Mouse (Mus musculus) liver (tissue): ENCODE data around the gene Gramd1a.
A peak's percentile ranks its signal among the peaks of the same experiment; 100 is the strongest.

ENCODE experiments used
- DNase-seq: peaks from one replicate; pipeline ENCODE4 v3.0.0-alpha.2; 2020; ENCODE audit warnings: mixed read lengths

Gene Gramd1a

DNA sequence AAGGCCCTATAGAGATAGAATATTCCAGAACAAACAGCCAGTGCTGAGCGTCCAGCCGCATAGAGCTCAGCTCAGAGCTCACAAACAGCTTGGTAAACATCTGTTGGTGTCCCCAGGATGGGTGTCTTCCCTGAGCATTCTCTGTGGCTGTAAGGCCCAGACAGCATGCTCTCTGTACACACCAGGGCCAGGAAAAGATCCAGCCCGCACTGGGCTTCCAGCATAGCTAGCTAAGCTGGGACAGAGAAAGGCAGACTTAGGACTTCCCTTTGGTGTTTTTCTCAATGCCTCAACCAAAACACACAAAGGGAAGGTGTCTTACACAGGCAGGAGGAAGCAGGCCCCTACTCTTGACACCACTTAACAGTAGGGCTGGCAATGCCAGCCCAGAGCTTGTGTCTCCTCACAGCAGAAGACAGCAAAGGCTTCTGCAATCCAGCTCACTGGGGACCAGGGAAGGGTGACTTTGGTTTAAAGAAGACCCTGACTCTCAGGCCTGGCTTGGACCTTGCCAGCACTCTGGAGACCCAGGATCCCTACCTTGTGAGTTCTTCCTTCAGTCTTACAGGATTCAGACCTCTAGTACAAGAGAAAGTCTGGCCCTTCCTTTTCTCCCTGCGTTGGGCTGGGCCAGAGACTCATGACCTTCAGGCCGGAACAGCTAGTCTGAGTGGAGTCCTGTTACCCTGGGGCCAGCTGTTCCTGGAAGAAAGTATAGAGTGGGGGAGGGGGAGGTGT lies at the start of gene Gramd1a:
Gene Gramd1a (minus strand): TSS at position 601 of the 738 bp plus-strand sequence.
- DNase-seq: no peak

DNA sequence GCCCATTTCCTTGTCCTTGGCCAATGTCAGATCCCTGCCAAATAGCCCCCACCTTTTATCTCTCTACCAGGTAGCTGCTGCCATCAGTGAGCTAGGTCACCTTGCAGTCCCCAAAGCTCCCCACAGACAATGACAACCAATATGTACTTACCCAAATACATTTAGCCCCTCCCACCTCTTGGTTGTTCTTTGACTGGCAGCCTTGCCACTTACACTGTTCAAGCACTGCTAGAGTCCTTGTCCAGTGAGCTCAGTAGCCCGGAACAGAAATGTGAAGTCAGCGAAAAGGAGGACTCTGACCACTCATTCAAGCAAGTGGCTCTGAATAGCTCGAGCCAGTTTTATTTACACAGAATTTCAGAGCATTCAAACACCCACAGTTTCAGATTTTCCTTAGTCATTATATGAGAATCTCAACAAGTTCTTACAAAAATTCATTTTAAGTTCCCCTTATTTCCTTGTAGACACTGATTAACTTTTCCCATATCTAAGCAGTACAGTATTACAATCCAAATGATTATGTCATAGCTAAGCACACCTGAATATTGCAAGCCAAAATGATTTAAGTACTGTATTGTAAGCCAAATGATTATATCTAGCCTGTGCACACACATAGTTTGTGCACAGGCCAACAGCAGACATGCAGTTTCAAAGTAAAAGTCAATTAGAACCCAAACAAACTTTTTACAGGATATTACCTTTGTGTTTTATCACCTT lies 40.1 kb upstream of the Gramd1a start:
- DNase-seq: no peak

DNA sequence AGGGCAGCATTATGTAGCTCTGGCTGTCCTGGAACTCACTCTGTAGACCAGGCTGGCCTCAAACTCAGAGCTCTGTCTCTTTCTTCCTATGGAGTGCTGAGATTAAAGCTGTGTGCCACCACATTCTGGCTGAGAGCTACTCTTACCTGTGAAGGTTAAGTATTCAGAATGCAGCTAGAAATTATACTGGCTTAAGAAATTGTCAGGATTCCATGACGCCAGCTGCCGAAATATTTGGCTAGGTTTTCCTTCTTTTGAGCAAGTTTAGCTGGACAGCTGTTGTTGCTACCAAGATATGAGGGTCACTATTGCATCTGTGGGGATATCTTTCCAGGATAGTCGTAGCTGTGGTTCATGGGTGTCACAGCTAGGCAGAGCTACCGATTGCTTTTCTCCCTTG lies 29.0 kb upstream of the Gramd1a start:
- DNase-seq: no peak

DNA sequence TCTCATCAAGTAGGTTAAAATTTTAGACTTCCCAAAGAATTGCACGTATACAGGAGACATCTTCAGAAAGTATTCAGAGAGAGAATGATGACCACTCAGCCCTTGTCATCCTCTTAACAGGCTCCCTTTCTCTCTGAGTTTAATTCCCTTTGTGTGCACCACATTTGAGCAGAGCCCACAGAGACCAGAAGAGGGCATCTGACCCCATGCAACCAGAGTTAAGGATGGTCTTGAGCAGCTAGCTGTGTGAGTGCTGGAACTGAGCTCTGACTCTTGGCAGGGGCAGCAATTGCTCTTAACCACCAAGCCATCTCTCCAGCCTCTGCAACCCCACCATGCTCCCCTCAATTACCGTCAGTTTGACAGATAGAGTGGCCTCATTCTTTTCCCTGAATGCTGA lies 27.2 kb upstream of the Gramd1a start:
- no peak for DNase-seq

DNA sequence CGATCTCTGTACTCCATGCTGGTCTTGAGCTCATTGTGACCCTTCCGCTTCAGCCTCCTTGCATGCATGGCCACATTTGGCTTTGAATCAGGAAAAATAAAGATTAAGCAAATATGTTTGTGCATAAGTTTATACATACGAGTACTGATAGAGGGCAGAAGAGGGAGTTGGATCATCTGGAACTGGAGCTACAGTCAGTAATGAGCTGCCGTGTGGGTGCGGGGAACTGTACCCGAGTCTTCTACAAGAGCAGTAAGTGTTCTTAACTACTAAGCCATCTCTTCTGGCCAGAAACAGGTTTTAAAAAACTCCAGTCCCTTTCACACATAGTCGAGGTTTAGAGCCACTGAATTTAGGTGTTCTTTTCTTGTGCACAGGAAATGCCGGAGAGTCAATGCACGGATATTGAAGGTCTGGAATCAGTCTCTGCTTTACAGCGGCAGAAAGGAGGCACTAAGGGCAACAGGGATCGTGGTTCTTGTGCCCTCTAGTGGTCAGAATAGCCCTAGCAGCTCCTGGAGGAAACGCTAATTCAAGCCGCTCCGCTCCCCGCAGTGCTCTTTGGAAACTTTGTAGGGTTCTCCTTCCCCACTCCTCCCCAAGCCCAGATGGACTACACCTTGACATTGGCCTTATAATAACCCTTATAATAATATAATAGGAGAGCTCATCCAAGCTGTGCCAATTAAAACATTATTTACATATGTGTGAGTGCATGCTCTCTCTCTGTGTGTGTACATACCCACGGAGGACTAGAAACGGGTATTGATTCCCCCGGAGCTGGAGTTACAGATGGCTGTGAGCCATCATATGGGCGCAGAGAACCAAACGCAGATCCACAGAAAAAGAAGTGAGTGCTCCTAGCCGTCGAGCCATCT lies 21.4 kb upstream of the Gramd1a start:
- DNase-seq: peak; percentile 56

DNA sequence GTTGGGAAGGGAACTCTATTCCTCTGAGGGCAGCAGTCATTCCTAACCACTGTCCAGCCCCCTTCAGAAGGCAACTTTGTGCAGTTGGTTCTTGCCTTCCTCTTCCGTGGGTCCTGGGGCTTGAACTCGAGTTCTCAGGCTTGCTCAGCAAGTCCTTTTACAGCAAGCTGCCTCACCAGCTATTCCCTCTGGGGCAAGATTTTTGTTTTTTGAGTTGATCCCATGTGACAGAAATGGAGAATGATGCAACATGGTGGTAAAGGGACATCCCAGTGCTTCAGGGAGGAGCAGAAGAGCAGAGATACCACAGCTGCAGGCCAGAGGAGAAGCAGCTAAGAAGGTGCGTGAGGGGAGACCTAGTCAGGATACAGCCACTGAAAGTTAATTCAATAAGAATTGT lies 19.4 kb upstream of the Gramd1a start:
- no peak for DNase-seq

DNA sequence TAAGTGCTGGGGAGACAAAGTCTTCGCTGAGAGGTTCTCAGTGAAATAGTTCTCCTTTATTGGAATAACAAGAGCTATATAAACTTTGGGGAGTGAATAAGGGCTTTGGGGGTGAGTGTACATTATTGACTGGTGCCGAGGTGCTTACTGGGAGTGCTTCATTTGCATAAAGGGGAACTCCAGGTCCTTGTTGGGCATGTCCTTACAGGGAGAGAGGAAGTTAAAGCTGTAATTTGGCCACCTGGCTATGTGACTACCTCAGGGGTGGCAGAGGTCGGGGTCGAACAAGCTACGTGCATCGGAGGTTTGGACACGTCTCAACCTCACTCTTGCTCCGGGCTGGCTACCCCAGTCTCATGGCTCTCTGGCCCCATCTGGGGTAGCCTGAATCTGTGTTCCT lies 18.8 kb upstream of the Gramd1a start:
- DNase-seq: no peak

DNA sequence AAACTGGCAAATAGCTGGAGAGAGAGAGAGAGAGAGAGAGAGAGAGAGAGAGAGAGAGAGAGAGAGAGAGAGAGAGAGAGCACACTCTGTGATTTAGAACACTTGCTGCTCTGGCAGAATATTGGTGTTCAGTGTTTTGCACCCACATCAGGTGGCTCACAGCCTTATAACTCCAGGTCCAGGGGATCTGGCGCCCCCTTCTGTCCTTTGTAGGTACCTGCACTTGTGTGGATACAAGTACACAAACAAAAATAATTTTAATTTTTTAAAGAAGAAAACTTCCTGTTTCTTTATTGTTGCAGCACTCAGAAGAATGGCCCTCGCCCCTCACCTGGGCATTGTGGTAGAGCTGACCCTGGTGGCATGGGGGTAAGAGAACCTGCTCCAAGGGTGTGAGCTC lies 16.5 kb upstream of the Gramd1a start:
- DNase-seq: peak; percentile 33

DNA sequence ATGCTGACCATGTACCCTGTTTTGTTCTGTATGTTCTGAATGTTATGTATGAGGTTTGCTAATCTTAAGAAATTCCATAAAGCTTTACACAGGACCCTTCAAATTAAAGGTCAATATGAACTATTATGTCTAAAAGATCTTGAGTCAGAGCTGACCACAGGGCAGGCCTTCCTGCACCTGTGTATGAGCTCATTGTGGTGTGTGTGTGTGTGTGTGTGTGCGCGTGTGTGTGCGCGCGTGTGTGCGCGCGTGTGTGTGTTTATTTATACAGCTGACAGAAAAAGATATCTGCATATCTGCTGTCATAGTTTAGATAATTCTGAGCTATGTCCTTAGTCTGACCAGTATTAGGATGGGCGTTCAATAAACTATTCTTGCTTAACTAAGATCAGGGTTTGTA lies 14.8 kb upstream of the Gramd1a start:
- DNase-seq: no peak

DNA sequence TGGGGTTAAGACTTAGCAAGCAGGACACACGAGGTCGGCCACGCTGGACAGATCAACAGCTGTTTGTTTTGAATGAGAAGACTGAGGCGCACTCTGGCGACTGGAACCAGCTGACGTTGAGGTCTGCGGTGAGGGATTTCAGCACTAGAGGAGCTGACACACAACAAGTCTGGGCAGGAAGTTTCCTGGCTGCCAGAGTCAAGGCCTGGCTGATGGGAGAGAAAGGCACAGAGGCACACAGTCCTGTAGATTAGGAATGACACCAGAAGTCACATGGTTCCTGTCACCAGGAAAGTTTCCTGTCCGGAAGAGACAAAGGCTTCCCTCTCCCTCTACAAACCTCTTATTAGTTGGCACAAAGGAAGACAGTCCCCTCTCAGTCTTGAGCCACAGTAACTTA lies 12.7 kb upstream of the Gramd1a start:
- peak; percentile 41 for DNase-seq

DNA sequence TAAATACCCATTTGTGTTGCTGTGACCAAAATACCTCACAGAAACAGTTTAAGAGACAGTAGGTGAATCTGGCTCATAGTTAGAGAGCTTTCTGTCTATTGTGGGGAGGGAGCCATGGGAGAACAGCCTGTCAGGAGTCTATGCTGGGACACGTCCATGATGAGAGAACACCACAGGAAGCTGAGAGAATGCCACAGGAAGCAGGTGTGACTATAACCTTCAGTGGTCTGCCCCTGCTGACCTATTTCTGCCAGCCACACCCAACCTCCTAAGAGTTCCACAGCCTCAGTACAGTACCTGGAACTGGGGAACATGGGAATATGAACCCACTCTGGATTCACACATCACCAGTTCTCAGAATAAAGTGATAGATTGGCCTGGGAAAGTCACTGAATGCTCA lies 9.1 kb upstream of the Gramd1a start:
- no peak for DNase-seq

DNA sequence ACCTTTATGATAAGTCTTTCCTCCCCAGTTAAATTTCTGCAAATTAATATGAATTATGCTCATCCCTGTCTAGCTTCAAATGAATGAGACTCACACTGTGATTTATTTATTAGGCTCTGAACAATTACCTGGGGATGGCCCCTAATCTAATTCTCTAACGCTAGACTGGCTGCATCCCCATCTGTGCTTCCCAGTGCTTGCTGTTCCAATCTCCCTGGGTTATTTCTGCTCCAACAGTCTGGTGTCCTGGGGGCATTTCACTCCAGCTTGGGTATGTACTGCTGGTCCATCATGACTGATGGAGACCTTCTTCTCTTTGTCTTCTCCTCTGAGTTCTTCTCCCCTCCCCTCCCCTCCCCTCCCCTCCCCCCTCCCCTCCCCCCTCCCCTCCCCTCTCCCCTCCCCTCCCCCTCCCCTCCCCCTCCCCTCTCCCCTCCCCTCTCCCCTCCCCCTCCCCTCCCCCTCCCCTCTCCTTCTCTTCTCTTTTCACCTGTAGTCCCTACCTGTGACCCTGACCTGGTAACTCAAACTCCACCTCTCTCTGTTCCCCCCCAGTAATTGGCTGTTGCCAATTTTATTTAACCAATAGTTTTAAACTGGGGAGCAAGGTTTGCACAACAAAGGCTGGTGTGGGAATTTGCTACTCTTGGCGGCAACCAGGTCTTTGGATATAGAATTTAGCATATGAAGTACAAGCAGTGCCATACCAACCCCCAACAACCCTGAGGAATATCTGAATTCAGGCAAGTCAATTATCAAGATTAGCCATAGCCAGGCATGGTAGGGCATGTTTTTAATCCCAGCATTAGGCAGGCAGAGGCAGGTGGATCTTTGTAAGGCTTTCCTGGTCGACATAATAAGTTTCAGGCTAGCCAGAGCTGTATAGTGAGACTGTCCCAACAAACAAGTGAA lies 8.2 kb upstream of the Gramd1a start:
- no peak for DNase-seq

DNA sequence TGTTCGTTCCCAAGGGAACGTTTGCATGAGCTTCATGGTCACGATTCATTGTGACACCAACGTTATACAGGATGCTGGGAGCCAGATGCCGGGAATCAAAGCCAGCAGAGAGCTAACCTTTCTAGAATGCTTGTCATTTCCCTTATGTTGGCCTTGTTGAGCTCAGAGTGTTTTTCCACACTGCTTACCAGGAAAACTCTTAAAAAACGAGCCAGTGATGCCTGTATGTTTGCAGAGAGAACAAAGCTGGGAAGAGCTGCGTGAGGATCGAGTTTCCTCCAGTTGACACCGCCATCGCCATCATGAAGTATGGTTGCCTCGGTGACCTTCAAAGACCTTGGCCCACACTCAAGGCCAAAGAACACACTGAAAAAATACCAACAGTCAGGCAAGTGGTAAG lies 6.6 kb upstream of the Gramd1a start:
- DNase-seq: no peak

DNA sequence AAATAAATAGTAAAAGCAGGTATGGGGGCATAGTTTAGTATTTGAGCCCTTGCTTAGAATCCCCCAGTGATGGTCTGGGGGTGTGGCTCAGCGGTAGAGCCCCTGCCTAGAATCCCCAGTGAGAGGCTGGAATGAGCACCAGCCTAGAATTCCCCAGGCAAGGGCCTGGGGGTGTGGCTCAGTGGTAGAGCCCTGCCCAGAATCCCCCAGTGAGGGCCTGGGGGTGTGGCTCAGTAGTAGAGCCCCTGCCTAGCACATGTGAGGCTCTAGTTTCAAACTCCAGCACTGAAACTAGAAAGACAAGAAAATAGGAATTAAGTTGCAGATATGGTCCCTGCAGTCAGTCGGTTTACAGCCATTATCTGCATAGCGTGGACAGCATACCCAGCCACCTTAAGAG lies 6.1 kb upstream of the Gramd1a start:
- DNase-seq: no peak

DNA sequence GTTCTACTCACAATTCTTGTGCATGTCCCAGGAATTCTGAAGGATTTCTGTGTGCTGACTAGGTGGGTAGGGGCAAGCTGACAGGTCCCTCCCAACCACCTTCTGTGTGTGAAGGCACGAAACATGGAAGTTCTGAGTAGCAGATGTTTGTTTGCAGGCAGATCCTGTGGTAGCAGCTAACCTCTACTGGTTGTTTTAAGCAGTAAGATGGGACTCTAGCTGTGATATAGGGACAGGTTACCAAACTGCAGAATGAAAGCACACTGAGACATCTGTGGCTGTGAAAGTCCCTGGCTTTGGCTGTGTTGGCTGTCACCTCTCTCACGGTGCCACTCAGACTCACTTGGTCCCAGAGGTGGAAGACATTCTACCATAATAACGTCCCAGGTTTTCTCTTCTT lies 5.5 kb upstream of the Gramd1a start:
- no peak for DNase-seq

DNA sequence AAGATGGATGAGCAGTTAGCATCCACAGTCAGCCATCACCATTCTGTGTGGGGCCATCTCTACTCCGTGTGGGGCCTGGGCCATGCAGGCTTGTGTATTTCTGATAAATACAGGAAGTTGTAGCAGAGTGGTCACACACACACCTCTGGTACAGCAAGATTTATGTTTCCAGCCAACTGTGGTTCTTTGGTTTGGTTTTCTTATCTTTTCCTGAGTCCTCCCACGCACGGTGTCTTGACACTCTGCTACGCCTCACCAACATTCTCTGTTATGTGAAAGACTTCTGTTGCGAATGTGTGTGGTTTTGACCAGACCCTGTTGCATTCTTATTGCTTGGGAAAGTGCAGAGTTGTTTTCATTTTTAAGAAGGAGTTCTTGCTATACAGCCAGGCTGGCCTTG lies 5.1 kb upstream of the Gramd1a start:
- DNase-seq: no peak

DNA sequence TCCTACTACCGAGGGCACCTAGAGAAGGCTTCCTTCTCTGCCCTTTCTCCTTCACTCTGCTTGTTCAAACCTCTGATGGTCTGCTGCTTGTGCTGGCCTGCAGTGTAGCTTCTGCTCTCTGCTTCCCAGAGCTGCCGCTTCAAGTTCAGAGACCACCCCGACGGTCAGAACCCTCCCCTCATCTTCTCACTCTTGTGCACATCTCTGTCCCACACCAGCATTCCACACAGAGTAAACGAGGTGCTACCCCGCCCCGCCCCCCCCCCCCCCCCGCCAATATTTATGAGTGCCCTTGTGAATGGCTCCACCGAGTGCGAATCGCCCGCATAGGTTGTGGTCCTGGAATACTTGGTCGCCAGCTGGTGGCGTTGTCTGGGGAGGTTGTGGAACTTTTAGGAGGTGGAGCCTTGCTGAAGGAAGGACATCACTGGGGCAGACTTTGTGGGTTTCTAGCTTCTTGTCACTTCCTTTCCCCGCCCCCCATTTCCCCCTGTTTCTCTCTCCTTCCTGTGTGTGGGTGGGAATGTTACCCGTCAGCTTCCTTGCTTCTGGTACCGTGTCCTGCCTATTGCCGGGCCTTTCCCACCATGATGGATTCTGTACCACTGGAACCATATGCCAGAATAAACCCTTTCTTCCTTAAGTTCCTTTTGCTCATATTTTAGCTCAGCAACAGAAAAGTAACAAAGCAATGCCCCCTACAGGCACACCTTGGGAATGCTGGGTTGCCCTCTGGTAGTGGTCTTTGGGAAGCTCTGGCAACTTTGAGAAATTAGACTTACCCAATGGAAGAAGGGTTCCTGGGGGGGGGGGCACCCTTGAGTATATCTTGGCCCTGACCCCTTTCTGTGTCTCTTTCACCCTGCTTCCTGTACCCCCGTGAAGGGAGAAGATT lies 585 bp upstream of the Gramd1a start:
- peak; percentile 50 for DNase-seq

DNA sequence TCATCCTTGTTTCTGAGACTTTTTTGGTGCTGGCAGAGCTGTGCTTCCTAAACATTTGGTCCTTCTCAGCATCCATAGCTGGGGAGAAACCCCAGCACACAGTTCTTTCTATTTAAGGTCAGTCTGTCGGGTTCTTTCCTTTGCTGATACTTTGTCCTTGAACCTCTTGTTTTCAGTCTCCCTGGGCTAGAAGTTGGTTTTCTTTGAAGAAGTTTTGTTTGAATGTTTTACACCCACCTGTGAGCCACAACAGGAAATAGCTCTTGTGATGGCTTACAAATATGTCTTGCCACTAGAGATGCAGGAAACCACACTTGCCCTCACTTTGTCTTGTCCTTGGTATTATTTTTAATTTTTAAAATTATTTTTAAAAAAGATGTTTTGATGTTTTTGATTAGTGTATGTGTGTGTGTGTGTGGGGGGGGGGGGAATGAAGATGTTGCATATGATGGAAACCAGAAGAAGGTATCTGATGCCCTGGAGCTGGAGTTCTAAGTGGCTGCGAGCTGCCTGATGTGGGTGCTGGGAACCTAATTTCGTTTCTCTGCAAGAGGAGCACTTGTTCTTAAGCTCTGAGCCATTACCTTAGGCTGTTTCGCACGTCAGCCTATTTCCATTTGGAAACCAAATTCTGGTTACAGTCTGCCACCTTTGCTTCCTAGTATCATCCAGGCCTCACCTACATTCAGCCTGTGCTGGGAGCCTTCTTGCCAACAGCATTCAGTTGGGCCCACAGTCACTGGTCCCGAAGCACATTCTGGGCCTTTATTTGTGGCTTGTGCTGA lies 2.0 kb downstream of the Gramd1a start:
- DNase-seq: no peak

DNA sequence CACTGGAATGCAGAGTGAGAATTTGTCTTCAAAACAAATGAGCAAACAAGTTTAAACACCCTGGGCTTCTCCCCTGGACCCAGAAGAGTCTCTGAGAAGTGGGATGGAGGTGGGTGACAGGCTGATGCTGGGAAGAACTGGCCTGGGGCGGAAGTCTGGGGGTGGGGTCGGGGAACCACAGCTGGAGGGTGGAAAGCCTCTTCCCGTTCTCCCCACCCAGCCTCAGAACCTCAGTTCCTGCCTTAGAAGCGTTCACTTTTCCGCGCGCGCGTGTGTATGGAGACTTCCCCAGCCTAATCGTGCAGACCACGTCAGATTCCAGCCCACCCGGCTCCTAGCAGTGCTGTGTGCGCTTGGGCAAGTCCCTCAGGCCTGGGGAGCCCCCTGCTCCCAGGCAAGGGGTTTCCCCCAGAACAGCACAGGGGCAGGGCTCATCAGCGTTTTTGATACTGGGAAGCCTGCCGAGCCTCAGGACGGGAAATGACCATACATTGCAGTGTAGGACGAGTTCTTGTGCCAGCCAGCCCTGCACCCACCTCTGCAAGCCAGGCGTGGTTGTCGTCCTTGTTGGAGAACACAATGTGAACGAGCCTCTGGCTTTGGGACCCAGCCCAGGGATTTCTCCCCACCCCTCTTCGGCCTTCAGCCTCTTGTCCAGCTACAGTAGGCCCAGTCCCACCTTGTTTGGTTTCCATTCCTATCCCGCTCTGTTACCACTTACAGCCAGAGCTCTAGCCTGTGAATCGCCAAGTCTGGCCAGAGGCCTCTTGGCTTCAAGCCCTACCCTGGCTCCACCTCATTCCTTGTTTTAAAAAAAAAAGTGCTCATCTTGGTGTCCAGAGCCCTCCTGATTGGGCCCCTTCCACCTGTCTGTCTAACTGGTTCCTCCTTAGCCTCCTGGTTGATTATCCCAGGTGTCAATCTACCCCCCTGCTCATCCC lies 4.1 kb downstream of the Gramd1a start:
- peak; percentile 58 for DNase-seq
